Mouse (Mus musculus): Measurements from ENCODE around the gene Idua. TPM values are rescaled to one million over a fixed set of nuclear protein-coding genes. Genes with fewer than 3 reads are reported as not detected.

Idua gene
- total and polyA plus RNA-seq, 3 experiments, result 2.3 to 10.6 (median 5.8) TPM

DNA sequence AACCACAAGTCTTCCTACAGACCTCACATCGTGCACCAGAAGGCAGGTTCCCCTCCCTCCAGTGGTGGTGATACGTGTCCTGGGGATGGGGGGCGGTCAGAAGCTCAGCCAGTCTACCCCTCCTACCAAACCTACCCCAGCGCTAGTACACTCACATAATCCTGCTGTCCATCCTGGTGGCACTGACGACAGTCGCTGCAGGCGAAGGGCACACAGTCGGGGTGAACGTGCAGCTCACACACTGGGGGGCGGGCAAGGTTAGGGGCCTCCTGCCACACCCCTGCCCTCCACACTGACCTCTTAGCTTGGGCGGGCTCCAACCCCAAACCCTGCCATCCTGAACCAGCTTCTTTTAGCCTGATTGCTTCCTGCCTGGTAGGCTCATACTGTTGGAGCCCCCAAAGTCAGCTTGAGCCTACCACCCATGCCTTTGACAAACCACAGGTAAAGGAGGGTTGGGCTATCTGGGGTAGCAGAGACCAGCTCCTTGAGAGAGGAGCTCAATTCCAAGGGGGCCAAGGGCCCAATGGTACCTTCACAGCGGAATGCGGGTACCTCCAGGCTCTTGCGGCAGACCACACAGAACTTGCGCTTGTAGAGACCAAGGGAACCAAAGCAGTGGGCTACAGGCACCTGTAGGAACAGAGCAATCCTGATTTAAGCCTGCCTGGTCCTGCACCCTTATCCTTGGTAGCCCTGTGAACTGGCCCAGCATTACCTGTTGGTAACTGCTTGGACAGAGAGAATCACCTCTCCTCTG lies 4.1 kb upstream of the Idua start:
- H3K4me3 ChIP-seq (replicated peaks in 1 of 3; ENCODE audit: low read depth in 2 of 3, low read length in 2 of 3, poor library complexity in 1 of 3), result no peak overlapping the region
- H3K9ac ChIP-seq (ENCODE audit: insufficient read depth, low read depth), result no peak overlapping the region
- in situ Hi-C loops (cut with MboI; ENCODE audit: low pct_ligation_motif_present, low pct_unique_long_range_greater_than_20kb, low sequenced_read_pairs) (loop anchor here (25.0 kb wide), 1 partner anchor 219 kb away; the partner anchor contains the start of genes Atp5k and Mfsd7a), dilution Hi-C loops (cut with MboI; ENCODE audit: extremely low pct_ligation_motif_present, extremely low pct_unique_long_range_greater_than_20kb, low sequenced_read_pairs) (no loop called here)
- H3K9me3 ChIP-seq (replicated peaks; ENCODE audit: low read length), result no peaks in the 10 kb centered on the region
- H3K27ac ChIP-seq (ENCODE audit: insufficient read depth, low read depth), result no peak overlapping the region
- H3K4me2 ChIP-seq (ENCODE audit: insufficient read depth, low read depth, poor library complexity, severe bottlenecking), result no peak overlapping the region
- peaks cover 56 to 74% of the 10 kb centered on the region in 2 experiments for H3K36me3 ChIP-seq (replicated peaks in 1 of 2; ENCODE audit: control insufficient read depth in 1 of 2, insufficient read depth in 1 of 2, low read length in 1 of 2)
- no peaks in the 10 kb centered on the region for H3K27me3 ChIP-seq (replicated peaks)
- TF ChIP-seq NRF1 (IDR thresholded peaks at IDR 0.05; ENCODE audit: low read depth, low read length), result no peak
- no peak for TF ChIP-seq RAD21 (IDR thresholded peaks at IDR 0.05; ENCODE audit: low read depth, low read length)
- TF ChIP-seq CHD2 (IDR thresholded peaks at IDR 0.05; ENCODE audit: low read length), result no peak
- no peak for TF ChIP-seq SIN3A (IDR thresholded peaks at IDR 0.05; ENCODE audit: low read length)
- no peak for TF ChIP-seq MAFK (IDR thresholded peaks at IDR 0.05; ENCODE audit: insufficient replicate concordance, low read length)
- TF ChIP-seq TBP (conservative IDR thresholded peaks at IDR 0.05; ENCODE audit: low read depth, low read length), result no peak
- no peak for TF ChIP-seq PAX5 (IDR thresholded peaks at IDR 0.05; ENCODE audit: low read length)
- DNase-seq (ENCODE audit: extremely low read depth), result no peak
- peaks cover 5 to 22% of the 10 kb centered on the region in 2 experiments for H3K4me1 ChIP-seq (ENCODE audit: control insufficient read depth in 1 of 2, insufficient read depth in 2 of 2)
- no peaks in the 10 kb centered on the region for H3K79me2 ChIP-seq (replicated peaks; ENCODE audit: control insufficient read depth, extremely low read depth, insufficient read depth, poor library complexity, severe bottlenecking)

DNA sequence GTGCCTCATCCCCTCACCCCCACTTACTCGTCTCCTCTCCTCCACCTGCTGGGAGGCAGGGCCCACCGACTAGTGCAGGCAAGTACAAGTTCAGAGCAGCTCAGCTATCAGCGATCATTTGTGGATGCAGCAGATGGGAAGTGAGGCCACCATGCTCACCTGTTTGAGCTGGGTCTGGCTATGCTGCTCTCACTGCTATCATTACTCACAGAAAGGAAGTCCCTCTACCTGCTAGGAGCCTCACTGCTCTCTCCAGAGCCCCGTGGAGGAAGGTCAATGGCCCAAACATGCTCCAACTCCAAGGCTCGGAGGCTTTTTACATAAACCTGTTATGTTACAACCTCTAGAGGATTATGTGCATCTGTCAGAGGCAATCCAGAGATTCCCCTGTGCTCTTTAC lies 2.7 kb upstream of the Idua start:
- H3K4me1 ChIP-seq (ENCODE audit: control insufficient read depth in 1 of 2, insufficient read depth in 2 of 2), result peaks cover 6 to 23% of the 10 kb centered on the region in 2 experiments
- TF ChIP-seq ZKSCAN1 (IDR thresholded peaks at IDR 0.05; ENCODE audit: borderline replicate concordance, low read depth, low read length), result no peak
- no peak for TF ChIP-seq MXI1 (IDR thresholded peaks at IDR 0.05; ENCODE audit: low read depth, low read length)
- TF ChIP-seq HCFC1 (IDR thresholded peaks at IDR 0.05; ENCODE audit: low read depth, low read length), result no peak
- no peak for TF ChIP-seq SIN3A (IDR thresholded peaks at IDR 0.05; ENCODE audit: low read length)
- TF ChIP-seq PAX5 (IDR thresholded peaks at IDR 0.05; ENCODE audit: low read length), result no peak
- no peak for TF ChIP-seq JUND (conservative IDR thresholded peaks at IDR 0.05; ENCODE audit: low read depth, low read length)
- TF ChIP-seq NRF1 (IDR thresholded peaks at IDR 0.05; ENCODE audit: low read depth, low read length), result no peak
- no peak overlapping the region for H3K9ac ChIP-seq (ENCODE audit: insufficient read depth, low read depth)
- H3K27me3 ChIP-seq (replicated peaks), result no peaks in the 10 kb centered on the region
- H3K9me3 ChIP-seq (replicated peaks; ENCODE audit: low read length), result no peaks in the 10 kb centered on the region
- no peak overlapping the region for H3K4me3 ChIP-seq (replicated peaks in 1 of 3; ENCODE audit: low read depth in 2 of 3, low read length in 2 of 3, poor library complexity in 1 of 3)
- in situ Hi-C loops (cut with MboI; ENCODE audit: low pct_ligation_motif_present, low pct_unique_long_range_greater_than_20kb, low sequenced_read_pairs) (loop anchor here (25.0 kb wide), 1 partner anchor 220 kb away; the partner anchor contains the start of genes Atp5k and Mfsd7a), dilution Hi-C loops (cut with MboI; ENCODE audit: extremely low pct_ligation_motif_present, extremely low pct_unique_long_range_greater_than_20kb, low sequenced_read_pairs) (no loop called here)
- H3K79me2 ChIP-seq (replicated peaks; ENCODE audit: control insufficient read depth, extremely low read depth, insufficient read depth, poor library complexity, severe bottlenecking), result no peaks in the 10 kb centered on the region
- H3K4me2 ChIP-seq (ENCODE audit: insufficient read depth, low read depth, poor library complexity, severe bottlenecking), result no peak overlapping the region
- H3K36me3 ChIP-seq (replicated peaks in 1 of 2; ENCODE audit: control insufficient read depth in 1 of 2, insufficient read depth in 1 of 2, low read length in 1 of 2), result peaks cover 50 to 61% of the 10 kb centered on the region in 2 experiments
- no peak for DNase-seq (ENCODE audit: extremely low read depth)
- no peak overlapping the region for H3K27ac ChIP-seq (ENCODE audit: insufficient read depth, low read depth)

DNA sequence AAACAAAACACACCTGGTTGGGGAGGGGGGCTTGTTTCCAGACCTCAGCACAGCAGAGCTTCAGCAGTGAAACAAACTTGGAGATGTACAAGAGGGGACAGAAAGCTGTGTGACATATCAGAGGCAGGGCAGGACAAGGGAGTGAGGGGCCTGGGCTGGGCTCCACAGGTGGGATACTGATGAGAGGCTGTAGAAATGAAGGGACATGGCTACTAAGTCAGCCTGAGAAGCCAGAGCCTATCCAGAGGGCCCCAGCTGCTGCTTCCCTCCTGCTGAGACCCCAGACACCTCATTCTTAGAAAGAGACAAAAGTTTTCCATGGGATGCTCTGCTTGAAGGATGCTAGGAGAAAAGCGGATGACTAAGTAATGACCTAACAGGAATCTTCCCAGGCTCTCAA lies 1.5 kb upstream of the Idua start:
- Histone ChIP-seq H3K27me3 (replicated peaks) (peaks cover 3% of the 10 kb centered on the region), H3K4me3 (replicated peaks in 1 of 3; ENCODE audit: low read depth in 2 of 3, low read length in 2 of 3, poor library complexity in 1 of 3) (no peak overlapping the region)
- dilution Hi-C loops (cut with MboI; ENCODE audit: extremely low pct_ligation_motif_present, extremely low pct_unique_long_range_greater_than_20kb, low sequenced_read_pairs), result no loop called here
- TF ChIP-seq POLR2A (IDR thresholded peaks at IDR 0.05; ENCODE audit: low read depth, low read length) (no peak), MAX (IDR thresholded peaks at IDR 0.05; ENCODE audit: low read length) (no peak), MXI1 (IDR thresholded peaks at IDR 0.05; ENCODE audit: low read depth, low read length) (no peak), PAX5 (IDR thresholded peaks at IDR 0.05; ENCODE audit: low read length) (no peak), CHD2 (IDR thresholded peaks at IDR 0.05; ENCODE audit: low read length) (no peak), BHLHE40 (IDR thresholded peaks at IDR 0.05; ENCODE audit: low read depth, low read length) (no peak), RCOR1 (conservative IDR thresholded peaks at IDR 0.05; ENCODE audit: low read depth, low read length) (no peak), TCF12 (IDR thresholded peaks at IDR 0.05; ENCODE audit: low read depth, low read length) (no peak), SIN3A (IDR thresholded peaks at IDR 0.05; ENCODE audit: low read length) (no peak), ZMIZ1 (IDR thresholded peaks at IDR 0.05; ENCODE audit: low read depth, low read length) (no peak), MAFK (IDR thresholded peaks at IDR 0.05; ENCODE audit: insufficient replicate concordance, low read length) (no peak), ZKSCAN1 (IDR thresholded peaks at IDR 0.05; ENCODE audit: borderline replicate concordance, low read depth, low read length) (no peak), NELFE (IDR thresholded peaks at IDR 0.05; ENCODE audit: low read depth, low read length) (no peak), USF1 (IDR thresholded peaks at IDR 0.05; ENCODE audit: low read depth, low read length) (no peak), RAD21 (IDR thresholded peaks at IDR 0.05; ENCODE audit: low read depth, low read length) (no peak), MEF2A (IDR thresholded peaks at IDR 0.05; ENCODE audit: borderline replicate concordance, low read depth, low read length) (no peak), NRF1 (IDR thresholded peaks at IDR 0.05; ENCODE audit: low read depth, low read length) (no peak), KAT2A (IDR thresholded peaks at IDR 0.05; ENCODE audit: insufficient replicate concordance, low read length) (no peak), MYC (IDR thresholded peaks at IDR 0.05; ENCODE audit: low read depth, low read length) (no peak)

More for the DNA sequence above, 1.5 kb upstream of the Idua start:
- H3K79me2 ChIP-seq (replicated peaks; ENCODE audit: control insufficient read depth, extremely low read depth, insufficient read depth, poor library complexity, severe bottlenecking), result no peaks in the 10 kb centered on the region
- H3K9me3 ChIP-seq (replicated peaks; ENCODE audit: low read length), result no peaks in the 10 kb centered on the region
- H3K27ac ChIP-seq (ENCODE audit: insufficient read depth, low read depth), result no peak overlapping the region
- H3K9ac ChIP-seq (ENCODE audit: insufficient read depth, low read depth), result no peak overlapping the region
- in situ Hi-C loops (cut with MboI; ENCODE audit: low pct_ligation_motif_present, low pct_unique_long_range_greater_than_20kb, low sequenced_read_pairs), result loop anchor here (25.0 kb wide), 1 partner anchor 221 kb away; the partner anchor contains the start of genes Atp5k and Mfsd7a
- H3K36me3 ChIP-seq (replicated peaks in 1 of 2; ENCODE audit: control insufficient read depth in 1 of 2, insufficient read depth in 1 of 2, low read length in 1 of 2), result peaks cover 39 to 49% of the 10 kb centered on the region in 2 experiments
- H3K4me1 ChIP-seq (ENCODE audit: control insufficient read depth in 1 of 2, insufficient read depth in 2 of 2), result peaks cover 6 to 23% of the 10 kb centered on the region in 2 experiments
- DNase-seq (ENCODE audit: extremely low read depth), result no peak
- no peak overlapping the region for H3K4me2 ChIP-seq (ENCODE audit: insufficient read depth, low read depth, poor library complexity, severe bottlenecking)
